Mouse (Mus musculus) limb, embryonic 14.5 days (tissue): ENCODE measurements around the gene Ets2. TPM values are rescaled to one million over a fixed set of nuclear protein-coding genes. Genes with fewer than 3 reads are reported as not detected.
"Not testable (repeated sequence)": the region's sequence is repeated elsewhere in the genome, so short reads cannot be mapped to it uniquely, and the experiment has no call there.

Experiments used
- ATAC-seq: fragments of 200-750 bp; cut with Nextera tagmentation; 2 replicates; pipeline ENCODE4 v1.8.0; 2017; ENCODE audit warnings: low read depth, moderate number of reproducible peaks, moderate TSS enrichment; ENCODE audit not compliant: low FRiP score
- DNase-seq: peaks from one replicate; pipeline ENCODE4 v3.0.0-alpha.2; 2015; ENCODE audit warnings: low spot score
- H3K27ac ChIP-seq: fragments of 300-500 bp; sonication (generic); replicated peaks from 2 replicates; pipeline ENCODE4 v1.5.1; 2014; ENCODE audit warnings: low read depth, mild to moderate bottlenecking, low read length, moderate library complexity, mixed read lengths
- H3K27me3 ChIP-seq: fragments of 300-500 bp; sonication (generic); 2 replicates; pipeline ENCODE4 v1.6.1; 2014; ENCODE audit warnings: low read length, mixed read lengths; ENCODE audit not compliant: control insufficient read depth, insufficient read depth
- H3K36me3 ChIP-seq: fragments of 300-500 bp; sonication (generic); 2 replicates; pipeline ENCODE4 v1.6.1; 2014; ENCODE audit warnings: mild to moderate bottlenecking, low read length, moderate library complexity, mixed read lengths; ENCODE audit not compliant: control insufficient read depth, insufficient read depth
- H3K4me1 ChIP-seq: fragments of 300-500 bp; sonication (generic); 2 replicates; pipeline ENCODE4 v1.6.1; 2014; ENCODE audit warnings: antibody characterized with exemption, low read length, mixed read lengths; ENCODE audit not compliant: control insufficient read depth, insufficient read depth
- H3K4me2 ChIP-seq: fragments of 300-500 bp; sonication (generic); replicated peaks from 2 replicates; pipeline ENCODE4 v1.6.1; 2014; ENCODE audit warnings: low read depth, mild to moderate bottlenecking, low read length, moderate library complexity; ENCODE audit not compliant: severe bottlenecking
- H3K4me3 ChIP-seq: fragments of 300-500 bp; sonication (generic); replicated peaks from 2 replicates; pipeline ENCODE4 v1.5.1; 2014; ENCODE audit warnings: low read length
- H3K9ac ChIP-seq: fragments of 300-500 bp; sonication (generic); 2 replicates; pipeline ENCODE4 v1.6.1; 2014; ENCODE audit warnings: mild to moderate bottlenecking, low read depth, low read length, moderate library complexity; ENCODE audit not compliant: severe bottlenecking
- H3K9me3 ChIP-seq: fragments of 300-500 bp; sonication (generic); 2 replicates; pipeline ENCODE4 v1.6.1; 2016; ENCODE audit warnings: low read length; ENCODE audit not compliant: control insufficient read depth
- POLR2A ChIP-seq: fragments of 200-500 bp; IDR thresholded peaks from 2 replicates; pipeline ENCODE4 v1.8.0; 2012; ENCODE audit warnings: inconsistent platforms, mild to moderate bottlenecking, moderate library complexity, borderline replicate concordance; ENCODE audit not compliant: insufficient read depth, insufficient read length; ENCODE audit errors: extremely low read depth
- WGBS: fragments of 180-500 bp; shearing (Covaris S2); extraction: QIAGEN DNeasy Blood & Tissue Kit; methylation state at CpG from one replicate; pipeline ENCODE4 v1.1.7; 2014; 5-methylcytosine and 5-hydroxymethylcytosine counted together
- polyA plus RNA-seq, 2 experiments: library from polyadenylated mRNA; depleted of rRNA in 1 of 2; stranded (reverse) in 1 of 2; unstranded in 1 of 2; fragments of >200 nt; fragmentation: Nextera tagmentation in 1 of 2; extraction: Ambion mirVana in 1 of 2; gene quantifications; 2 replicates each; pipeline versions ENCODE4 v1.2.1 to v1.2.3; 2012 to 2014

The Ets2 gene
- polyA plus RNA-seq, 2 experiments = 80.4 to 86.2 TPM

GRCm38 (mm10) chr16:95705771-95706170, 3.9 kb downstream of the Ets2 start:
- peaks cover 48% of the 10 kb centered on the region for H3K4me1 ChIP-seq
- 78% methylated on average over 6 of the region's 6 CpGs for WGBS
- peak overlapping the region; percentile 95 for H3K4me3 ChIP-seq
- peak overlapping the region; percentile 85 for H3K4me2 ChIP-seq
- ATAC-seq (no peak), DNase-seq (no peak)
- peaks cover 48% of the 10 kb centered on the region for H3K36me3 ChIP-seq
- no peak overlapping the region for H3K27ac ChIP-seq
- H3K27me3 ChIP-seq = no peaks in the 10 kb centered on the region
- TF ChIP-seq POLR2A = no peak
- H3K9me3 ChIP-seq = no peaks in the 10 kb centered on the region
- peak overlapping the region; percentile 61; the same call in 1 of the 2 replicates for H3K9ac ChIP-seq

DNA sequence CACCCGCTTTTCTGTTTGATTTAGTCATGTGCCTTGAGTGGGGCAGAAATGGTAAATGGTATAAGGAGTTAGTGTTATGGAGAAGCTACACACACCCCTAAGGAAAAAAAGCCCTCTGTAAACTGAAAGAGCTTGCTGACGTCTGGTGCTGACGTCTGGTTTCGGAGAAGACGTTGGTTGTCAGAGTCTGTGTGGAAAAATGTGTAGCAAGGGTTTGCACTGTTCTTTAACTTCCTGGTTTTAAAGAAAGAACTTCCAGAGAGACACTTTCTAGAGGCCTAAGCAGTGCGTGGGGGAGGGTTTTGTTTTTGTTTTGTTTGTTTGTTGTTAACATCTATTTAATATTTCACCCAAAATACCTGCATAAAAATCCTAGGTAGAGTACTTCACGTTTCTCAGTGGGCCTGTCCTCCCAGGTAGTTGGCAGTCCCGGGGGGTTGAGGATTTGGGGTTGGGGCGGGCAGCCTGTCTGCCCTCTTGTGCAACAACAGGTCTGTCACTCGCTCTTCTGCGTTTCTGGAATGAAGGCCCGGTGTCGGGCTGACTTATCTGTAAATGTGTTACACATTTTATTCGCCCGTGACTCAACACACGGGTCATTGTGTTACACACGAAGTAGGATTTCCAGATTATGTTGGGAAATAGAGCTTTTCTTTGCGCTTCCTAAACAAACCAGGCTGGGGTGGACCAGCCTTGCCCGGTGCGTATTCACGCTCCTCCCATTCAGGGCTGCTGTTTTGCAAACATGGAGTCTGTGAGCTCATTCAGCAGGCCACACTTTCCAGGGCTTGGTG, 6.5 kb downstream of the Ets2 start:
- ATAC-seq (no peak), DNase-seq (no peak)
- TF ChIP-seq POLR2A = no peak
- H3K9me3 ChIP-seq = no peaks in the 10 kb centered on the region
- peaks cover 40% of the 10 kb centered on the region for H3K4me1 ChIP-seq
- no peak overlapping the region for H3K4me3 ChIP-seq
- H3K4me2 ChIP-seq = peak overlapping the region; percentile 9
- 61% methylated on average over 21 of the region's 21 CpGs for WGBS
- H3K9ac ChIP-seq = no peak overlapping the region
- H3K36me3 ChIP-seq = peaks cover 67% of the 10 kb centered on the region
- H3K27ac ChIP-seq = peak overlapping the region; percentile 52
- no peaks in the 10 kb centered on the region for H3K27me3 ChIP-seq

DNA sequence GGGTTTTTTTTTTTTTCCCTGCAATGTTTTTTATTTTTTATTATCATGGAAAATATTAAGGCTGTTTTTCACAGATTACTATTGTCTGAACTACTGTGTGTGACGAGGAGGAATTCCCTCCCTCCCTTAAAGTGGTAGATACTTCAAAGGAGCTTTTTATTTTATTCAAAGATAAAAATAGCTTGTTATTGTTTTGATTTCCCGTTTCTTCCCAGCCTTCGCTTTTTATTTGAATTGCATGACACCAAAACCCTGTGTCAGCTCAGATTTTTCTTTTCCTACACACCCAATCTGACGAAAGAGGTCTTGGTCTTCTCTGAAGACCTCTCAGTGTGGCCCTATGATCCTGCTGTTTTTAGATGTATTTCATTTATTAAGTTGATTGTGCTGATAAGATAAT, 7.3 kb downstream of the Ets2 start:
- Histone ChIP-seq H3K4me1 (peaks cover 36% of the 10 kb centered on the region), H3K4me2 (no peak overlapping the region), H3K4me3 (no peak overlapping the region), H3K27ac (no peak overlapping the region), H3K36me3 (peaks cover 72% of the 10 kb centered on the region), H3K9ac (no peak overlapping the region), H3K9me3 (no peaks in the 10 kb centered on the region), H3K27me3 (no peaks in the 10 kb centered on the region)
- 74% methylated on average over 4 of the region's 4 CpGs for WGBS
- DNase-seq (no peak), ATAC-seq (no peak)
- TF ChIP-seq POLR2A = no peak

DNA sequence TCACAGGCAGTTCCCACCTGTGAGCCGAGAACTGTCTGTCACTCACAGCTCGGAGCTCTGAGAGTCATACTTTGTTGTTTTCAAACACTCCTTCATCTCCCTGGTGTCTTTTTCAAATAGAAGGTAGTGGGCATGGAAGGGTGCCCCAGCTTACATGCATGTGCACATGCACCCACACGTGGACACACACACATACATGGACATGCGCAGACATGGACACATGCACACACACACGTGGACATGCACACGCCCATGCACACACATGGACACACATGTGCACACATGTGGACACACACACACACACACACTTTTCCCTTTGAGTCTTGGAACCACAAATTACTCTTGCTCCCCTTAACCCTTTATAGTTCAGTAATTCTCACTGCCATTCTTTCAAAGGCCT, 8.3 kb downstream of the Ets2 start:
- H3K4me1 ChIP-seq = peaks cover 27% of the 10 kb centered on the region
- no peaks in the 10 kb centered on the region for H3K9me3 ChIP-seq
- no peak overlapping the region for H3K9ac ChIP-seq
- H3K27me3 ChIP-seq = no peaks in the 10 kb centered on the region
- no peak overlapping the region for H3K4me2 ChIP-seq
- WGBS = 89% methylated on average over 6 of the region's 6 CpGs
- DNase-seq (no peak), ATAC-seq (no peak)
- no peak overlapping the region for H3K4me3 ChIP-seq
- peaks cover 81% of the 10 kb centered on the region for H3K36me3 ChIP-seq
- H3K27ac ChIP-seq = no peak overlapping the region
- no peak for TF ChIP-seq POLR2A

DNA sequence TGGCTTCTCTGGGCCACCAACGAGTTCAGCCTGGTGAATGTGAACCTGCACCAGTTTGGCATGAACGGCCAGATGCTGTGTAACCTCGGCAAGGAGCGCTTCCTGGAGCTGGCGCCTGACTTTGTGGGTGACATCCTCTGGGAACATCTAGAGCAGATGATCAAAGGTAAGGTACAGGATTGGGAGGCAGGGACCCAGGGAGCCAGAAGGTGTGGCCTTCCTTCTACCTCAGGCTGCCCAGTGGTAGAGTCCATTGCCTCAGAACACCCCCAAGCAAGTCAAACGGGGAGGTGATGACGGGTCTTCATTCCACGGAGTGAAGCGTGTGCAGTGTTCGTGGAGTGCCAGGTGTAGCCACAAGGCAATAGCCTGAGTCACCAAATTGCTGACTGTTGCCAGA, 10.2 kb downstream of the Ets2 start:
- Histone ChIP-seq H3K27ac (no peak overlapping the region), H3K4me2 (no peak overlapping the region), H3K4me1 (peaks cover 13% of the 10 kb centered on the region; the same call in 1 of the 2 replicates), H3K9me3 (no peaks in the 10 kb centered on the region), H3K36me3 (peaks cover 86% of the 10 kb centered on the region), H3K9ac (no peak overlapping the region; the same call in 1 of the 2 replicates), H3K27me3 (no peaks in the 10 kb centered on the region), H3K4me3 (no peak overlapping the region)
- DNase-seq (no peak), ATAC-seq (no peak)
- no peak for TF ChIP-seq POLR2A
- 91% methylated on average over 10 of the region's 10 CpGs for WGBS

DNA sequence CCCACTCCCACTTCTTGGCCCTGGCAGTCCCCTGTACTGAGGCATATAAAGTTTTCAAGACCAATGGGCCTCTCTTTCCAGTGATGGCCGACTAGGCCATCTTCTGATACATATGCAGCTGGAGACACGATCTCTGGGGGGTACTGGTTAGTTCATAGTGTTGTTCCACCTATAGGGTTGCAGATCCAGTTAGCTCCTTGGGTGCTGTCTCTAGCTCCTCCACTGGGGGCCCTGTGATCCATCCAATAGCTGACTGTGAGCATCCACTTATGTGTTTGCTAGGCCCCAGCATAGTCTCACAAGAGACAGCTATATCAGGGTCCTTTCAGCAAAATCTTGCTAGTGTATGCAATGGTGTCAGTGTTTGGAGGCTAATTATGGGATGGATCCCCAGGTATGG, 11.2 kb downstream of the Ets2 start:
- not testable (repeated sequence) for H3K27me3 ChIP-seq, H3K9me3 ChIP-seq, H3K4me1 ChIP-seq, H3K4me2 ChIP-seq, H3K4me3 ChIP-seq, H3K9ac ChIP-seq, DNase-seq, ATAC-seq, H3K27ac ChIP-seq
- 83% methylated on average over 2 of the region's 2 CpGs for WGBS
- peaks cover 88% of the 10 kb centered on the region for H3K36me3 ChIP-seq
